Mouse (Mus musculus) C2C12 (cell line): ENCODE data around the gene 2010300C02Rik.

Source experiments
- CEBPB ChIP-seq: IDR thresholded peaks from one replicate; pipeline ENCODE4 v1.6.1; 2011; ENCODE audit warnings: low read depth, mild to moderate bottlenecking, control low read depth, moderate library complexity
- CTCF ChIP-seq: IDR thresholded peaks from one replicate; pipeline ENCODE4 v1.5.1; 2011; ENCODE audit not compliant: control insufficient read depth, insufficient read depth, insufficient read length
- MYOD1 ChIP-seq: IDR thresholded peaks from one replicate; pipeline ENCODE4 v1.6.1; 2011; ENCODE audit warnings: low read depth; ENCODE audit not compliant: control insufficient read depth, insufficient read length

DNA sequence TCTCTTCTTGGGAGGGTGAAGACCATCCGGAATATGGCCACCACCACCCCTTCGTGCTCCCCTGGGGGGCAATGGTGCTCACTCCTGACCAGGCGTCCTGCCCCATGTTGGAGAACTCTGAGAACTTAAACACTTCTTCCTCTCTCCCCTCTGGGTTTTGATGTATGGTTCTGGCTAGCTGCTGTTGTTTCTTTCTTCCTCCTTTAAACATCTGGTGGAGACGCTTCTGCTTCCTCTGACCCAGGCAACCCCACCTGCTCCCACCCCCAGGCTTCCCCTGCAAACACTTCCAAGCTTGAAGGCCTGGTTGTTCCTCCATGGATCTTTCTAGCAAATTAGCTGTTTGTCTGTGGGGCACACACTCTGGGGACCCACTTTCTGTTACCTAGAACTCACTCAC lies 117.6 kb downstream of the 2010300C02Rik start:
- TF ChIP-seq CTCF (no peak), CEBPB (no peak), MYOD1 (no peak)
